Mouse (Mus musculus): Measurements from ENCODE around the gene Atp10b.

Atp10b gene

DNA sequence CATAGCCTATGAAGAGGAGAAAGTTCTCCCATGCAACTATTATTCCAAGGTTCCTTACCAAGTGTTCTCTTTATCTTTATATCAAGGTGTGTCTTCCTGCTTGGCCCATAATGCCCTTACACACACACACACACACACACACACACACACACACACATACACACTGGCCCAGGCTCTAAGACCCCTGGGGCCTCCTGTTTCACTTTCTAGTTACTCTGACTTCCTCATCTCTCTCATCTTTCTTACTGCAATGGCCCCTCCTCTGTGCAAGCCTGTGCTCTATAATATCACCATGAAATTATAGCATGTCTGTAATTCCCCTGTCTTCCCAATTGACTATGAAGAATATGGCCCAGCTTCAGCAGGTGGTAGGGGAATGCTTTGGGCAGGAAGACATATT is 49.7 kb downstream of the Atp10b start:
- in situ Hi-C loops (cut with MseI, MboI), result no loop called here

GRCm38 (mm10) chr11:43200089-43200488 is 50.4 kb downstream of the Atp10b start:
- in situ Hi-C loops (cut with MseI, MboI), result no loop called here

DNA sequence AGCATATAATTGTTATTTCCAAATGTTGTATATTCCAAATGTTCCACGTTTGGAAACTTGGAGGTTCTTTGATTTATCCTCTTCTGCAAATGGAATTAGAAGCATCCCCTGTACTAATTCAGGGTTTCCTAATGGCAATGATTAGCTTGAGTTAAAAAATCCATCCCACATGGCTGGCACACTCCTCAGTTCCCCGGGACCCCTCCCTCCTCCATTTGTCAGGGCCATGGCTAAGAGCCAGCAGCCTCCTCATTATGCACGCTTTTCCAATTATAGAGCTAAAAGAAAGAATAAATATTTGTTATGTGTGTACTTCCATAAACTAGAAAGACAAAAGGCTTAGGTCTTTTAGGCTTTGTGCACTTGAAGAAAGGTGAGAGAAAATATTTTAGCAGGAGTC is 53.9 kb downstream of the Atp10b start:
- in situ Hi-C loops (cut with MseI, MboI), result no loop called here

DNA sequence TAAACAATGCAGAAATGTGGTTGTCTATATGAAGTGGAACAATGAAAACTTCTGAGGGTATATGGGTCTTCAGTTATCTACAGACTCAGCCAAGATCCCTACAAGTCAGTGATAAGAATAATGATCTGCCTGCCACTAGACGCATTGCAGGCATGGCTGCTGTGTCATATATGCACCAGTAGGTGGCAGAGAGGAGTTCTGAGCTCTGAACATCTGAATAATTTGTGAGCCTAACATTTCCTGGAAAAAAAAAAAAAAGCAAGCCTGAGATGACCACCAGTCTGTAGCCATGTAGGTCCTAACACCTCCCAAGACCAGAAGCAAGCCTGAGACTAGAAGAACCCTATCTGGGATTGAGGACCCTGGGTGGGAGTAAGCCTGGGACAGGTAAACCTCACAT is 63.5 kb downstream of the Atp10b start:
- in situ Hi-C loops (cut with MseI, MboI), result no loop called here

DNA sequence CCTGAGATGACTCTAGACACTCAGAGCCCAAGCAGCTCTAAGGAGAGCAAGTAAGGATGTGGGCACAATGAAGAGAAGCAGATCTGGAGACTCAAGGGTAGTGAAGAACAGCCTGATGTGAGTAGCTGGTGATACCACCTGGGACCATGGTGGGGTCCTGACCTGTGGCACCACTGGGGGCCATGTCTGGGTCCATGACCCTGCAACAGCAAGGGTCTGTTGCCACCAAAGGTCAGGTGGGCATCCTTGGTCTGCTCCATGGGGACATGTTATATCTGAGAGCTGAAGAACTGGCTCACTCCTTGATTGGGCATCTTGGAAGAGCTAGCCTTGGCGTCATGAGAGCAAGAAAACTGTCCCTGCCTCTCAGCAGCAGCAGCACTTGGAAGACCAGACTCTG is 64.1 kb downstream of the Atp10b start:
- in situ Hi-C loops (cut with MseI, MboI), result no loop called here

GRCm38 (mm10) chr11:43217021-43217420 is 67.3 kb downstream of the Atp10b start:
- in situ Hi-C loops (cut with MseI, MboI), result no loop called here

GRCm38 (mm10) chr11:43230231-43230630 is 80.6 kb downstream of the Atp10b start:
- in situ Hi-C loops (cut with MseI, MboI), result no loop called here

GRCm38 (mm10) chr11:43232073-43232472 is 82.4 kb downstream of the Atp10b start:
- in situ Hi-C loops (cut with MseI, MboI), result no loop called here

- in situ Hi-C loops (cut with MseI, MboI), result no loop called here
Observed at GRCm38 (mm10) chr11:43236360-43237039, 86.8 kb downstream of the Atp10b start.

- in situ Hi-C loops (cut with MseI, MboI), result no loop called here
Observed at GRCm38 (mm10) chr11:43239804-43240203, 90.1 kb downstream of the Atp10b start.

DNA sequence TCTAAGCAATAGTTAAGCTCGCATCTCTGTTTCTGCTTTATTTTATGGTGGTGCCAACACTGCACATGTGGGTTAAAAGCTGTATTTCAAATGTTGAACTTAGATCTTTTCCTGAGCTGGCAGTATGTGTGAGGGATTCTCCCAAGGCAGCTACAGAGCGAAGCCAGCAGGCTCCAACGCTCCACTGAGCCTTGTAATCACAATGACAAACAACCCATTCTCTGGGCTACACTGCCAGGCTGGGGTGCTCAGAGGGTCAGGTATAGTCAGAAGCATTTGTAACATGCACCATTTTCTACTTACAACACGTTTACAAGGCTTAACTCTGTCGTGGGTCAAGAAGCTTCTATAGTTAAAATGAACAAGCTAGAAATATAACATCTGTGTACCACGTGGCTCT is 103.4 kb downstream of the Atp10b start:
- in situ Hi-C loops (cut with MseI, MboI), result no loop called here

DNA sequence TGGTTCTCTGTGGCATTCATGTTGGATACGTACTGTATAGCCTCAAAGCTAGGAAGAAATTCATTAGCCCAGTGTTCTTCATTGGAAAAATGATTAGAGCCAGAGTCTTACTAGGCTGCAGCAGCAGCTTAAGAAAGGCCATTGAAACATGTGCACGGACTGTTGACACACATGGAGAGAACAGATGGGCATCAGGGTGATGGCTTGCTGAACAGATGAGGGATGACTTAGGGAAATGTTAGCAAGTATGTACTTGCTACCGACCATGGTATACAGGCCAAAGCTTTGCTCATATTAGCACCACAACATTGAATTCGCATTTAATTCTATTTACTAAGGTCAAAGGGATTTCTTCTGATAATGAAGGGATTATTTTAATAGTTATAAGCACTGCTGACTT is 105.6 kb downstream of the Atp10b start:
- in situ Hi-C loops (cut with MseI, MboI), result no loop called here

DNA sequence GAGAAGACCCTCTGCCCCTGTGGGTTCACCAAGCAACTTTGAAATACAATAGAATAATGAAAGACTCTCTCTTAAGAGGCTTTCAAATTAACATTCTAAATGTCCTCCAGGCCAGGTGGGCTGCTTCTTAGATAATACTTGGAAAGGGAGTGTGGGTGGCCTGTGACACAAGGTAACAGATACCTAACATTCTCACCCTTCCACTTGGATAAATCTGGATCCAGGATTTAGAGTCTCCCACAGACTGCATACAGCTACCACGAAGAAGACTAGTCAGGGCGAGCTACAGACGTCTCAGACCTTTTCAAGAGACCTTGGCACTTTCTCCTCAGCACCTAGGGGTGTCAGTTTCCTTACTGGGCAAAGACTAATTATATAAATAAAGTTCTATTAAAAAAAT is 107.6 kb downstream of the Atp10b start:
- in situ Hi-C loops (cut with MseI, MboI), result no loop called here

DNA sequence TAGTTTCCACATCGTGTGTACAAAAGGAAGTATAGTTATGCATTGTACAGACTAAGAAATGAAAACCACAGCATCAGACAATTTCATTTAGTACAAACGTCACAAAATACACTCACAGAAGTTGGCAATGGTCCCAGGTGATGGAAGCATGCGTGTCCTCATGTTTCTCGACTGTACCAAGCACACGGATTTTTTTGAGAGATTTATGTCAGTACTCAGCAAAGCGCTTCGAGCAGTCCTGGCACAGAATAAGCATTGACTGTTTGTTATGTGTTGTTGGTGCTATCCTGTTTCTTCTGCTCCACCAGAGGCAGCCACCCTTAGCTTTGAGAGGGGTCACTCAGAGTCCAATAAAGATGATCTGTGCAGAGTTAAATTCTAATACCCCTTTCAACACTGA is 108.1 kb downstream of the Atp10b start:
- in situ Hi-C loops (cut with MseI, MboI), result no loop called here

DNA sequence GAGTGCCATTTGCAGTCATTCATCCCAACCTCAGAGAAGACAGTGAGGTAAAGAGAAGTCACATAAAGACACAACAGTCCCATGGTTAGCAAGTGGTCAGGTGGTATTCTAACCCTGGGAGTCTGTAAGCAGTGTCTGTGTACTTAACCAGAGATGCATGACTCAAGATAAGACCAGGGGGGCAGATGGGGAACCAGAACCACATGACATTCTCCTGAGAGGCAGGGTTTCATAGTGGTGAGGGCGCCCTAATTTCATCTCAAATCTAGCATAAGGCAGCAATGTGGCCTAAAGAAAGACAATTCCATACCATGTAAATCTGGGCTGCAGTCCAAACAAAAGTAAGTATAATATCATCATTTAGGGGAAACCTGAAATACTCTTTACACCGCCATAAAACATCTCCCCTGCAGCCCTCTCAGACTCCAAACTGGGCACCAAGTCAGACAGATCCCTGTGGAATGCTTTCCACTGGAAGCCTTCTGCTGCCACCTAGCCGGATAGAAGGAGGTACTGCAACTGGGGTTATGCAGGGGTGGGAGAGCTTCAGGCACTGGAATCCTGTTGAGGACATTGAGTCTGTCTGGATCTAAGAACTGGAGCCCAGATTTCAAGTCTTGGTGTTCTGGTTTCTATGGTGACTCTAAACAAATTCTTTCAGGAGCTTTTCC is 114.0 kb downstream of the Atp10b start:
- in situ Hi-C loops (cut with MseI, MboI), result loop anchor here in 1 of 2 experiments (10.0 kb wide), 1 partner anchor 269 kb away; no protein-coding TSS in a partner anchor

DNA sequence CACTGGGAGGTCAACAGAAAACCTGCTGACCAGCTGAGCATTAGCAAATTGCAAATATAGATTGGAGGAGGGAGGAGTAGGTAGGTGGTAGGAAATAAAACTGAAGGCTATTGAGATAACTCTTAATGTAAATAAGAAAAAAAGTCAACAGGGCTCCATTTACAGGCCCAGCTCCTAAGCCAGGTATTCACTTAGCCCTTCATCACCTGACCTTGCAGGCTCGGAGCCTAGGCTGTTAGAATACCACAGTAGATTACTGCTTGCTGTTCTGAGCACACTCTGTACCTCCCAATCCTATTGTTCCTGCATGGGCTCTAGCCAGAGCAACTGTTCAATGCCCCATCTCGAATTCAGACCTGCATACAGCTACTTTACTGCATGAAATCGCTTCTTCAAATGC is 117.8 kb downstream of the Atp10b start:
- in situ Hi-C loops (cut with MseI, MboI), result loop anchor here in 1 of 2 experiments (10.0 kb wide), 1 partner anchor 273 kb away; no protein-coding TSS in a partner anchor

DNA sequence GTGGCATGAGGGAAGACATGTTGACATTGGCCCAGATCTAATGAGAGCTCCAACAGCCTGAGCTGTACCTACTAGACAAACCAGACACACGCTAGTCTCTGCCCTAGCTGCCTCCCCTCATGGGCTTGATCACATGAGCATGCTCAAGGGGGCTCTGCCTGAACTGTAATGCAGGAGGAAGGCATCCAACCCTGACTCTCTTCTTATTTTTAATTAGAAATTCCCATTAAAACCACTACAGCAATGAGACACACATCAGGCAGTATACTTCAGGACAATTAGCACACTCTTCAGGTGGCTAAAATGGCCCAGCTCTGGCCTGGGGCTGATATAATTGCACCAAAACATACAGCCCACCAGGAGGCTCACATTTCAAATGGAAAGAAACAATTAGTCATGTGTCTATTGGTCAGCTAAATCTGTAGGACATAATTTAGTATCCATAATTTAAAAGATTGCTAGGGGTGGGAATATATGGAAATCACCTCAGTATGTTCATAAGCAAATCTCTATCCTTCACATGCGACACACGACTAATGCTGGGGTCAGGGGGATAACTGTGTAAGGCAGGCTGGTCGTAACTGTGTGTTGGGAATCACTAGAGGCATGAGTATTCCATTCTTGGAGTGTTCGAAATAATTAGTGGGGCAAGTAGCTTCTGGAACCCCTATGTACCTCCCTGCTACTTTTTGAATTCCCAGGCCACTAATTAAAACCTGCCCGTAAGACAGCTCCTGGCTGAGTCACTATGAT is 120.0 kb downstream of the Atp10b start:
- in situ Hi-C loops (cut with MseI, MboI), result loop anchor here in 1 of 2 experiments (10.0 kb wide), 1 partner anchor 275 kb away; no protein-coding TSS in a partner anchor

DNA sequence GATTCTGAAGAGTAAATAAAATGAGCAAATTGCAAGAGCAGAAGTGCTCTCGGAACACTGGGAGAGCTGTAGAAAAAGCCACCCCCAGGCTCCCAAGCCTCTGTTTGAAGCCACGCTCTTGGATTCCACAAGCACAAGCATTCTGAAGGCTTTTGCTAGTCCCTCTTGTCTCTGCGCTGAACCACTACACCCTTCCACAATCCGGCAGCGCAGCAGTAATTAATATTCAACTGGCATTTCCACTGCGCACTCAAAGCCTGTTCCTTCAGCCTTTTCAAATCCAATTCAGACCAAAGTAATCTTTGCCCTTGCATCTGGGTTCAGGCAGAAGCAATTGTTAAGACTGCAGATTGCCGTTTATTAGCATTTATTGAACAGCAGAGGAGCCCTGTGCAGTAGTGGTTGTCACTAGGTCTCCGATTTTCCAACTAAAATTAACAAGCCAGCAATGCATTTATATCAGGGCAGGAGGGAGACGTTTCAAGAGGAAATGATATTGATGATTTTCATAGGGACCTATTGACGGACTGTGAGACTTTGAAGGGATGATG is 120.7 kb downstream of the Atp10b start:
- in situ Hi-C loops (cut with MseI, MboI), result no loop called here

DNA sequence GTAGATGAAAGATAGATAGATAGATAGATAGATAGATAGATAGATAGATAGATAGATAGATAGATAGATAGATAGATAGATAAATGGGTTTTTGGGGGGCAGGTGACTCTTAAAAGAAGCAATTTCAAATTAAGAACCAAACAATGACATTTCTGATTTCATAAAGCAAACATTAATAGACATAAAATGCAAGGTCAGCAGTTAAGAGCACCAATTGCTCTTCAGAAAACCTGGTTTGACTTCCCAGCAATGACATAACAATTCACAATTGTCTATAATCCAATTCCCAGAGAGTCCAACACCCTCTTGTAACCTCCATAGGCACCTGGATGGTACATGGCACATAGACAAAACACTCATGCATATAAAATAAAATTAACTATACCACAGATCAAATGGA is 124.2 kb downstream of the Atp10b start:
- in situ Hi-C loops (cut with MseI, MboI), result no loop called here

DNA sequence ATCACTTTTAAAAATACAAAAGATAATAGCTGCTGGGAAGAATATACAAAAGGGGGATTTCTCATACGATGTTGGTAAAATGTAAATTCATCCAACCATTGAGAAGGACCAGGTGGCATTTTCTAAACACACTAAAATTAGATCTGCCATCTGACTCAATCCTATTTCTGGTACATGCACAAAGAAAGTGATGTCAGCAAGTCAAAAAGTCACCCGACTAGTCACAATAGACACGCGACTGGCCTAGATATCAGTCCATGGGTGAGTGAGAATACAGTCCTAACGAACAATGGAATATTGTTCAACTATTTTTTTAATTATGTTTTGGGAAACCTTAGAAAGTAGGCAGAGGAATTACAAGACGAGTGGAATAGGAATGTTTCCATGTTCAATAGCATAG is 147.9 kb downstream of the Atp10b start:
- in situ Hi-C loops (cut with MseI, MboI), result no loop called here

DNA sequence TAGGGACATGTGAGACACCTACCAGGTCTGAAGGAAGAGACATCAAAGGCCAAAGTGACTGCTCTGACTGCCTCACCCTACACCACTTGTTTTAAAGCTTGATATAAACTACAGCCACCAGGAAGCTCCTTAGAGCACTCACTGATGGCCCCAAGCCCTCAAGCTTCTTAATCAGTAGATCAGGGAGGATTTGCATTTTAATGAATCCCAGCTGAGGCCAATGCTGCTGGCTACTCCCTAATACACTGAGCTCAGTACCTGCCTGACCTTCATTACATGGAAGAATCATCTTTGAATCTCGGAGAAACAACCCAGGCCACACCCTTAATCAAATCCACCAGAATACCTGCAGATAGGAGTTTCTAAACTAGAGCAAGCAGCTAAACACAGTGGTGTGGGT is 161.3 kb downstream of the Atp10b start:
- in situ Hi-C loops (cut with MseI, MboI), result no loop called here

Data from mouse trophoblast stem cell (cell line).